Mouse (Mus musculus) forebrain, embryonic 11.5 days (tissue): ENCODE measurements around the gene Exoc8. TPM values are rescaled to one million over a fixed set of nuclear protein-coding genes. Genes with fewer than 3 reads are reported as not detected.

Source experiments
- ATAC-seq: fragments of 200-750 bp; cut with Nextera tagmentation; replicated peaks from 2 replicates; pipeline ENCODE4 v1.8.0; 2017; ENCODE audit warnings: moderate TSS enrichment; ENCODE audit not compliant: low FRiP score
- DNase-seq: peaks from one replicate; pipeline ENCODE4 v3.0.0-alpha.2; 2017; ENCODE audit warnings: low spot score
- H3K27ac ChIP-seq: fragments of 300-500 bp; sonication (generic); 2 replicates; pipeline ENCODE4 v1.5.1; 2014; ENCODE audit warnings: low read depth, low read length
- H3K27me3 ChIP-seq: fragments of 300-500 bp; sonication (generic); 2 replicates; pipeline ENCODE4 v1.6.1; 2014; ENCODE audit warnings: mild to moderate bottlenecking, low read length, mixed read lengths; ENCODE audit not compliant: control insufficient read depth, insufficient read depth
- H3K36me3 ChIP-seq: fragments of 300-500 bp; sonication (generic); 2 replicates; pipeline ENCODE4 v1.6.1; 2014; ENCODE audit warnings: mild to moderate bottlenecking, low read length, moderate library complexity, mixed read lengths; ENCODE audit not compliant: control insufficient read depth, insufficient read depth
- H3K4me1 ChIP-seq: fragments of 300-500 bp; sonication (generic); replicated peaks from 2 replicates; pipeline ENCODE4 v1.6.1; 2014; ENCODE audit warnings: low read length, mixed read lengths; ENCODE audit not compliant: control insufficient read depth, insufficient read depth
- H3K4me2 ChIP-seq: fragments of 300-500 bp; sonication (generic); 2 replicates; pipeline ENCODE4 v1.6.1; 2014; ENCODE audit warnings: low read depth, mild to moderate bottlenecking, low read length, moderate library complexity, mixed read lengths; ENCODE audit not compliant: severe bottlenecking
- H3K4me3 ChIP-seq: fragments of 300-500 bp; sonication (generic); 2 replicates; pipeline ENCODE4 v1.5.1; 2014; ENCODE audit warnings: low read depth, low read length
- H3K9ac ChIP-seq: fragments of 300-500 bp; sonication (generic); 2 replicates; pipeline ENCODE4 v1.6.1; 2014; ENCODE audit warnings: low read length
- H3K9me3 ChIP-seq: fragments of 300-500 bp; sonication (generic); 2 replicates; pipeline ENCODE4 v1.6.1; 2016; ENCODE audit warnings: low read length, mixed read lengths; ENCODE audit not compliant: control insufficient read depth
- WGBS: fragments of 180-500 bp; shearing (Covaris S2); extraction: QIAGEN DNeasy Blood & Tissue Kit; methylation state at CpG from one replicate; pipeline ENCODE4 v1.1.7; 2014; 5-methylcytosine and 5-hydroxymethylcytosine counted together
- polyA plus RNA-seq: library from polyadenylated mRNA; unstranded; fragments of >200 nt; fragmentation: Nextera tagmentation; extraction: Ambion mirVana; gene quantifications from 2 replicates; pipeline ENCODE4 v1.2.1, GENCODE M21; 2014

The Exoc8 gene
- polyA plus RNA-seq, 1 experiment from 2014 or later: 11.6 TPM

GRCm38 (mm10) chr8:124859466-124859865 is 38.0 kb downstream of the Exoc8 start:
- peaks cover 33% of the 10 kb centered on the region for H3K36me3 ChIP-seq
- no peak for ATAC-seq
- H3K9me3 ChIP-seq: no peaks in the 10 kb centered on the region; the same call in 1 of the 2 replicates
- H3K27me3 ChIP-seq: no peaks in the 10 kb centered on the region
- H3K9ac ChIP-seq: no peak overlapping the region
- no peak overlapping the region for H3K4me3 ChIP-seq
- no peak for DNase-seq
- H3K27ac ChIP-seq: no peak overlapping the region
- H3K4me2 ChIP-seq: no peak overlapping the region
- H3K4me1 ChIP-seq: peaks cover 8% of the 10 kb centered on the region; the same call in 1 of the 2 replicates

GRCm38 (mm10) chr8:124853511-124853910 is 44.0 kb downstream of the Exoc8 start:
- peaks cover 24% of the 10 kb centered on the region for H3K36me3 ChIP-seq
- no peak for ATAC-seq
- WGBS: 89% methylated on average over 1 of the region's 1 CpGs

GRCm38 (mm10) chr8:124845573-124845972 is 51.9 kb downstream of the Exoc8 start:
- Histone ChIP-seq H3K4me3 (no peak overlapping the region), H3K9me3 (no peaks in the 10 kb centered on the region), H3K4me2 (no peak overlapping the region), H3K4me1 (no peaks in the 10 kb centered on the region), H3K27me3 (no peaks in the 10 kb centered on the region), H3K9ac (no peak overlapping the region), H3K27ac (no peak overlapping the region), H3K36me3 (peaks cover 3% of the 10 kb centered on the region; the same call in 1 of the 2 replicates)
- 92% methylated on average over 5 of the region's 5 CpGs for WGBS
- DNase-seq (no peak), ATAC-seq (no peak)

More at GRCm38 (mm10) chr8:124853511-124853910, 44.0 kb downstream of the Exoc8 start:
- H3K27me3 ChIP-seq: no peaks in the 10 kb centered on the region
- no peak overlapping the region for H3K9ac ChIP-seq
- no peaks in the 10 kb centered on the region; the same call in 1 of the 2 replicates for H3K9me3 ChIP-seq
- no peak for DNase-seq
- H3K4me2 ChIP-seq: no peak overlapping the region
- no peaks in the 10 kb centered on the region for H3K4me1 ChIP-seq
- no peak overlapping the region for H3K27ac ChIP-seq
- H3K4me3 ChIP-seq: no peak overlapping the region

GRCm38 (mm10) chr8:124845131-124845530 is 52.4 kb downstream of the Exoc8 start:
- no peaks in the 10 kb centered on the region for H3K9me3 ChIP-seq
- no peak for ATAC-seq
- H3K4me2 ChIP-seq: no peak overlapping the region
- H3K4me3 ChIP-seq: no peak overlapping the region
- WGBS: 75% methylated on average over 3 of the region's 3 CpGs
- no peaks in the 10 kb centered on the region for H3K27me3 ChIP-seq
- no peak for DNase-seq
- no peak overlapping the region for H3K9ac ChIP-seq
- H3K36me3 ChIP-seq: peaks cover 5% of the 10 kb centered on the region; the same call in 1 of the 2 replicates
- no peak overlapping the region for H3K27ac ChIP-seq
- H3K4me1 ChIP-seq: no peaks in the 10 kb centered on the region

Other genes starting within 250 kb of the Exoc8 start
- 23.5 and 26.6 TPM in 2 replicates for gene 2310022B05Rik, start 234.3 kb downstream of the Exoc8 start, polyA plus RNA-seq
- gene Ttc13, start 175.7 kb downstream of the Exoc8 start, polyA plus RNA-seq: 60.3 and 63.2 TPM in 2 replicates
- 34.1 and 38.2 TPM in 2 replicates for gene Arv1, start 175.6 kb downstream of the Exoc8 start, polyA plus RNA-seq
- 1.2 and 1.4 TPM in 2 replicates for gene Fam89a, start 145.9 kb downstream of the Exoc8 start, polyA plus RNA-seq
- 2.2 and 2.7 TPM in 2 replicates for gene Trim67, start 104.6 kb downstream of the Exoc8 start, polyA plus RNA-seq
- 153 TPM in 2 replicates for gene Gnpat, start 34.7 kb downstream of the Exoc8 start, polyA plus RNA-seq
- 56.7 and 59.1 TPM in 2 replicates for gene 2810004N23Rik, start 34.6 kb downstream of the Exoc8 start, polyA plus RNA-seq
- gene Sprtn, start 181 bp upstream of the Exoc8 start, polyA plus RNA-seq: 11.1 and 12.3 TPM in 2 replicates
- gene Egln1, start 51.6 kb upstream of the Exoc8 start, polyA plus RNA-seq: 20.7 and 22.2 TPM in 2 replicates
- gene Tsnax, start 115.3 kb upstream of the Exoc8 start, polyA plus RNA-seq: 126 and 130 TPM in 2 replicates
- 1.0 and 1.3 TPM in 2 replicates for gene Disc1, start 156.5 kb upstream of the Exoc8 start, polyA plus RNA-seq